Mouse (Mus musculus): Measurements from ENCODE around the gene Sel1l.

DNA sequence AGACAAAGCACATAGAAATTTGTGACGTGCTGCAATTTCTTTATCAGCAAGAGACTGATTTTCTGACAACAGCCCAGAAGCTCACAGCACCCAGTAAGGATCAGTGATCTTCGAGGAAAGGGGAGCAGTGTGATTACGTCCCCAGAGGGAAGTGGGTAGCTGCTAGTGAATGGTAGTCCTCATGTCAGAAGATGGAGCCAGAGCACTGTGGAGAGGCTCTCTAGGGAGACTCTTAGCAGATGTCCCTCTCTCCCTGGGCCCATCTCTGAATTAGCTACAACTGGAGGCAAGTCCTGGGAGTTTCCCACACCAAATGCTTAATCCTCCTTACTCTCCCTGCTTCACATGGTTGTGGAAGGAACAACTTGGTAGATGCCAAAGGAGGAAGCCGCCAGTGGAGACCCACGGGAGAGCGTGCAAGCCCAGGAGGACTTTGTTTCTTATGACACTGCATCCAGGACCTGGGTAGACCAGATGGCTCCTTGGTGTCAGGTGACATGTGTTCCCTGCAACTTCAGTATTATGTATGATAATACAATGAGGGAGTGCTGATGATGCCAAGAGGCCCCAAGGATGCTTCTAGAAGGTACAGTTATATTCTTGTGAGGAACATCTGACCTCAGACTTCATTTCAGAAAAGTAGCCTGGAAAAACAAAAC is 50.1 kb downstream of the Sel1l start:
- TF ChIP-seq CTCF (IDR thresholded peaks at IDR 0.05; ENCODE audit: low read depth): no peak
- no peak for TF ChIP-seq EP300 (optimal IDR thresholded peaks at IDR 0.05)
